Mouse (Mus musculus): Measurements from ENCODE around the gene Ankib1.

Ankib1 gene

GRCm38 (mm10) chr5:3644621-3645020 is 158.1 kb downstream of the Ankib1 start:
- no peak for DNase-seq

Measured in lung, postnatal 14 days (tissue).